Mouse (Mus musculus) C2C12 (cell line): ENCODE data around the gene Mtcl1. TPM values are rescaled to one million over a fixed set of nuclear protein-coding genes. Genes with fewer than 3 reads are reported as not detected.

Experiments
- H3K27me3 ChIP-seq: one replicate; pipeline ENCODE4 v1.6.1; 2011; ENCODE audit not compliant: control insufficient read depth, insufficient read depth, insufficient read length
- H3K36me3 ChIP-seq: one replicate; pipeline ENCODE4 v1.6.1; 2011; ENCODE audit not compliant: control insufficient read depth, insufficient read depth
- H3K4me3 ChIP-seq: one replicate; pipeline ENCODE4 v1.5.1; 2011; ENCODE audit warnings: mild to moderate bottlenecking, control low read depth; ENCODE audit not compliant: poor library complexity, insufficient read depth, severe bottlenecking
- H3K79me2 ChIP-seq: one replicate; pipeline ENCODE4 v1.6.1; 2011; ENCODE audit not compliant: control insufficient read depth, insufficient read depth
- H3K79me3 ChIP-seq: one replicate; pipeline ENCODE4 v1.6.1; 2011; ENCODE audit warnings: low read depth, control low read depth
- H3ac ChIP-seq: one replicate; pipeline ENCODE3; 2011; ENCODE audit warnings: low read depth; ENCODE audit not compliant: control insufficient read depth, insufficient read length
- CEBPB ChIP-seq: IDR thresholded peaks from one replicate; pipeline ENCODE4 v1.6.1; 2011; ENCODE audit warnings: low read depth, mild to moderate bottlenecking, control low read depth, moderate library complexity
- CTCF ChIP-seq: IDR thresholded peaks from one replicate; pipeline ENCODE4 v1.5.1; 2011; ENCODE audit not compliant: control insufficient read depth, insufficient read depth, insufficient read length
- FOSL1 ChIP-seq: IDR thresholded peaks from one replicate; pipeline ENCODE4 v1.8.0; 2011; ENCODE audit warnings: mild to moderate bottlenecking, low read length; ENCODE audit not compliant: poor library complexity, insufficient read depth, severe bottlenecking
- MAX ChIP-seq: IDR thresholded peaks from one replicate; pipeline ENCODE4 v1.6.1; 2011; ENCODE audit warnings: mild to moderate bottlenecking, control low read depth
- MYOD1 ChIP-seq: IDR thresholded peaks from one replicate; pipeline ENCODE4 v1.6.1; 2011; ENCODE audit warnings: low read depth; ENCODE audit not compliant: control insufficient read depth, insufficient read length
- MYOG ChIP-seq: IDR thresholded peaks from one replicate; pipeline ENCODE4 v1.6.1; 2011; ENCODE audit not compliant: control insufficient read depth, insufficient read length; ENCODE audit errors: extremely low read depth
- USF1 ChIP-seq: IDR thresholded peaks from one replicate; pipeline ENCODE4 v1.6.1; 2011; ENCODE audit warnings: low read depth, mild to moderate bottlenecking, control low read depth, moderate library complexity
- polyA plus RNA-seq: library from polyadenylated mRNA; unstranded; fragments of >200 nt; fragmentation: generic; extraction: Trizol; gene quantifications from one replicate; pipeline ENCODE4 v1.2.1, GENCODE M21; 2012; ENCODE audit warnings: missing spikeins

Mtcl1 gene
- polyA plus RNA-seq, 1 experiment = 15.1 TPM

DNA sequence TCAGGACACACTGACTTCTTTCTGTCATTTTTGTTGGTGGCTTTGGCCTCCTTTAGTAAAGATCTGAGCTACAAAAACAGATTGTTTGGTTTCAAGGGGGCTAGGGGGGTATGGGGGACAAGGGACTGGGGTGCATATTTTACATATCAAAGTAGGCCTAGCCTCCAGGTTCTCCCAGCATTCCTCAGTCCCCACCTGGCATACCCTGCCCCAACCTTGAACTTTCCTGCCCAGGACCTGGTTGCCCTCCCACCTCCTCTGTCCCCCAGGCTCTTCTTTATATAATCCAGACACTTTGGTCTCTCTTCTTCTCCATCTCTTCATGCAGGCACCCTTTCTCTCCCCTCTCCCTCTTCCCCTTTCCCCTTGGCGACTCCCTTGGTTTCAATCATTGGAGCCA lies 23.7 kb upstream of the Mtcl1 start:
- TF ChIP-seq FOSL1 = no peak
- TF ChIP-seq MYOD1 = no peak
- TF ChIP-seq CEBPB = no peak
- no peak for TF ChIP-seq USF1
- no peak for TF ChIP-seq MYOG
- TF ChIP-seq MAX = no peak
- TF ChIP-seq CTCF = no peak
- no peak overlapping the region for H3K4me3 ChIP-seq
- H3ac ChIP-seq = no peak overlapping the region
- no peaks in the 10 kb centered on the region for H3K27me3 ChIP-seq
- no peaks in the 10 kb centered on the region for H3K36me3 ChIP-seq
- no peaks in the 10 kb centered on the region for H3K79me2 ChIP-seq
- H3K79me3 ChIP-seq = no peaks in the 10 kb centered on the region

DNA sequence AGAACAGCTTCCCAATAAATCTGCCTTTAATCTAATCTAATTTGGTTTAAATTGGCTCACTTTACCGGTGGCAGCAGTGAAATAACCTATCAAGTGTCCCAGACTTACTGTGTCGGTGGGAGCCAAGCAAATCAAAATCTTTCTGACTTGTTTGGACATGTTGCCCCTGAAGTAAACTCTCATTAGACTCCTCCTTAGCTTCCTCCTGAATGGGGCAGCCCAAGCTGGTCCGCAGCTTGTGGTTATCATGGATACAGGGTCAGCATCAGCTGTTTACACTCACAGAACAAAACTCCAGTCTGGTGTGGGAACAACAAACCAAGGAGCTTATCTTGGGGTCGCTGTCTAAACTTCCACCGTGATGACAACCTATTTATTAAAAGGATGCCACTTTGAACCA lies 22.2 kb upstream of the Mtcl1 start:
- TF ChIP-seq MYOD1 = no peak
- TF ChIP-seq MYOG = no peak
- no peak for TF ChIP-seq FOSL1
- TF ChIP-seq CEBPB = no peak
- no peak for TF ChIP-seq USF1
- TF ChIP-seq CTCF = no peak
- TF ChIP-seq MAX = no peak
- Histone ChIP-seq H3K79me2 (no peaks in the 10 kb centered on the region), H3K27me3 (no peaks in the 10 kb centered on the region), H3K36me3 (no peaks in the 10 kb centered on the region), H3K79me3 (no peaks in the 10 kb centered on the region), H3K4me3 (no peak overlapping the region), H3ac (no peak overlapping the region)

DNA sequence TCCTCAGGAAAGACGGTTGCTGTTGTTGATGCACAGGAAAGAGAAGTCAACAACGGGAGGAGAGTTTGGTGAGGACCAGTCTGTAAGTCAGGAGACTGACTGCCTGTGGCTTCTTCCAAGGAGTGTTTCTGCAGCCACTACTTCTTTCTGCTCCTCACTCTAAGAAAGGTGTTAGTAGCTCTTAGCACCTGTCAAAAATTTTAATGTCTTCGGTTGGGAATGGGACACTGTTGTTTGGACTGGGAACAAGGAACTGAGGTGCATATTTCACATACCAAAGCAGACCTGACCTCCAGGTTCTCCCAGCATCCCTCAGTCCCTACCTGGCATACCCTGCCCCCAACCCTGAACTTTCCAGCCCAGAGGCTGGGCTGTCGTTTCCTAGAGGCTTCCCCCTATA lies 21.7 kb upstream of the Mtcl1 start:
- Histone ChIP-seq H3K79me3 (no peaks in the 10 kb centered on the region), H3K27me3 (no peaks in the 10 kb centered on the region), H3K4me3 (no peak overlapping the region), H3ac (no peak overlapping the region), H3K36me3 (no peaks in the 10 kb centered on the region), H3K79me2 (no peaks in the 10 kb centered on the region)
- TF ChIP-seq CEBPB = no peak
- no peak for TF ChIP-seq CTCF
- TF ChIP-seq FOSL1 = no peak
- no peak for TF ChIP-seq MYOD1
- no peak for TF ChIP-seq MYOG
- TF ChIP-seq MAX = no peak
- no peak for TF ChIP-seq USF1

GRCm38 (mm10) chr17:66470020-66470419 lies 20.5 kb upstream of the Mtcl1 start:
- H3K27me3 ChIP-seq = no peaks in the 10 kb centered on the region
- H3ac ChIP-seq = no peak overlapping the region
- no peaks in the 10 kb centered on the region for H3K36me3 ChIP-seq
- no peaks in the 10 kb centered on the region for H3K79me2 ChIP-seq
- no peak for TF ChIP-seq CTCF
- no peak for TF ChIP-seq MYOG
- TF ChIP-seq MYOD1 = no peak
- TF ChIP-seq FOSL1 = no peak
- TF ChIP-seq USF1 = no peak
- TF ChIP-seq MAX = no peak
- TF ChIP-seq CEBPB = no peak
- no peaks in the 10 kb centered on the region for H3K79me3 ChIP-seq
- H3K4me3 ChIP-seq = no peak overlapping the region

GRCm38 (mm10) chr17:66457278-66457677 lies 7.7 kb upstream of the Mtcl1 start:
- TF ChIP-seq MYOG = no peak
- TF ChIP-seq FOSL1 = no peak
- no peak for TF ChIP-seq MYOD1
- no peak for TF ChIP-seq CEBPB
- TF ChIP-seq CTCF = no peak
- TF ChIP-seq MAX = no peak
- no peak for TF ChIP-seq USF1
- Histone ChIP-seq H3K36me3 (no peaks in the 10 kb centered on the region), H3K79me3 (no peaks in the 10 kb centered on the region), H3K27me3 (no peaks in the 10 kb centered on the region), H3ac (no peak overlapping the region), H3K79me2 (no peaks in the 10 kb centered on the region), H3K4me3 (no peak overlapping the region)

GRCm38 (mm10) chr17:66451143-66451542 lies 1.6 kb upstream of the Mtcl1 start:
- Histone ChIP-seq H3K36me3 (no peaks in the 10 kb centered on the region), H3K27me3 (no peaks in the 10 kb centered on the region), H3K79me2 (peaks cover 27% of the 10 kb centered on the region), H3ac (no peak overlapping the region), H3K4me3 (no peak overlapping the region), H3K79me3 (peaks cover 9% of the 10 kb centered on the region)
- TF ChIP-seq FOSL1 = no peak
- TF ChIP-seq MAX = peak; percentile 19
- TF ChIP-seq MYOG = no peak
- TF ChIP-seq CEBPB = no peak
- TF ChIP-seq MYOD1 = no peak
- TF ChIP-seq USF1 = no peak
- peak; percentile 91 for TF ChIP-seq CTCF
